Mouse (Mus musculus) ZHBTc4 (cell line): ENCODE data around the gene Lhfp.

Experiments
- DNase-seq: peaks from one replicate; pipeline ENCODE4 v3.0.0-alpha.2; 2011; ENCODE audit warnings: low read depth, low spot score

Lhfp gene

GRCm38 (mm10) chr3:53087156-53087805, 46.0 kb downstream of the Lhfp start:
- DNase-seq: no peak

GRCm38 (mm10) chr3:53089921-53090320, 48.6 kb downstream of the Lhfp start:
- no peak for DNase-seq

GRCm38 (mm10) chr3:53100210-53100609, 58.9 kb downstream of the Lhfp start:
- no peak for DNase-seq

- no peak for DNase-seq
Measured at GRCm38 (mm10) chr3:53100803-53101202, 59.5 kb downstream of the Lhfp start.

- no peak for DNase-seq
Measured at GRCm38 (mm10) chr3:53101711-53102110, 60.4 kb downstream of the Lhfp start.

GRCm38 (mm10) chr3:53102131-53102756, 60.9 kb downstream of the Lhfp start:
- DNase-seq: peak; percentile 43

GRCm38 (mm10) chr3:53102757-53103153, 61.4 kb downstream of the Lhfp start:
- DNase-seq: no peak

- DNase-seq: no peak
Measured at GRCm38 (mm10) chr3:53108594-53109373, 67.5 kb downstream of the Lhfp start.

- peak; percentile 80 for DNase-seq
Measured at GRCm38 (mm10) chr3:53109879-53110278, 68.6 kb downstream of the Lhfp start.

- peak; percentile 79 for DNase-seq
Measured at GRCm38 (mm10) chr3:53112048-53112447, 70.7 kb downstream of the Lhfp start.

GRCm38 (mm10) chr3:53118755-53119154, 77.4 kb downstream of the Lhfp start:
- peak; percentile 80 for DNase-seq

- peak; percentile 51 for DNase-seq
Measured at GRCm38 (mm10) chr3:53119978-53120377, 78.7 kb downstream of the Lhfp start.

GRCm38 (mm10) chr3:53125495-53125894, 84.2 kb downstream of the Lhfp start:
- no peak for DNase-seq

- DNase-seq: no peak
Measured at GRCm38 (mm10) chr3:53138785-53139184, 97.5 kb downstream of the Lhfp start.

- DNase-seq: no peak
Measured at GRCm38 (mm10) chr3:53139205-53139604, 97.9 kb downstream of the Lhfp start.

GRCm38 (mm10) chr3:53139642-53140041, 98.3 kb downstream of the Lhfp start:
- no peak for DNase-seq

GRCm38 (mm10) chr3:53142528-53142927, 101.2 kb downstream of the Lhfp start:
- DNase-seq: no peak

- no peak for DNase-seq
Measured at GRCm38 (mm10) chr3:53145526-53145925, 104.2 kb downstream of the Lhfp start.

- DNase-seq: no peak
Measured at GRCm38 (mm10) chr3:53145946-53146345, 104.6 kb downstream of the Lhfp start.

GRCm38 (mm10) chr3:53147001-53147400, 105.7 kb downstream of the Lhfp start:
- peak; percentile 77 for DNase-seq

- DNase-seq: no peak
Measured at GRCm38 (mm10) chr3:53148751-53149150, 107.4 kb downstream of the Lhfp start.

GRCm38 (mm10) chr3:53149625-53150320, 108.4 kb downstream of the Lhfp start:
- no peak for DNase-seq
